Mouse (Mus musculus) testis, adult 2 months (tissue): ENCODE measurements around the gene Filip1.

Experiments used
- CTCF ChIP-seq: fragments of 200-500 bp; IDR thresholded peaks from 2 replicates; pipeline ENCODE4 v1.5.1; 2012; ENCODE audit warnings: low read depth, mild to moderate bottlenecking, inconsistent platforms, low read length, moderate library complexity; ENCODE audit not compliant: control insufficient read depth, insufficient read depth, insufficient replicate concordance
- POLR2A ChIP-seq: fragments of 200-500 bp; IDR thresholded peaks from 2 replicates; pipeline ENCODE4 v1.6.1; 2012; ENCODE audit warnings: low read depth, mild to moderate bottlenecking, inconsistent platforms, low read length, moderate library complexity; ENCODE audit not compliant: control insufficient read depth

GRCm38 (mm10) chr9:79920540-79920933, 92.1 kb downstream of the Filip1 start:
- TF ChIP-seq CTCF (no peak), POLR2A (no peak)
